Mouse (Mus musculus) CH12F3 (cell line): ENCODE results near the gene Ppp1r35.

Experiments used
- in situ Hi-C: fragments of 300-500 bp; cut with MboI; formaldehyde crosslinking; loops from 2 replicates; pipeline ENCODE4 v1.14.3; 2020; ENCODE audit warnings: low sequenced_read_pairs

The Ppp1r35 gene

DNA sequence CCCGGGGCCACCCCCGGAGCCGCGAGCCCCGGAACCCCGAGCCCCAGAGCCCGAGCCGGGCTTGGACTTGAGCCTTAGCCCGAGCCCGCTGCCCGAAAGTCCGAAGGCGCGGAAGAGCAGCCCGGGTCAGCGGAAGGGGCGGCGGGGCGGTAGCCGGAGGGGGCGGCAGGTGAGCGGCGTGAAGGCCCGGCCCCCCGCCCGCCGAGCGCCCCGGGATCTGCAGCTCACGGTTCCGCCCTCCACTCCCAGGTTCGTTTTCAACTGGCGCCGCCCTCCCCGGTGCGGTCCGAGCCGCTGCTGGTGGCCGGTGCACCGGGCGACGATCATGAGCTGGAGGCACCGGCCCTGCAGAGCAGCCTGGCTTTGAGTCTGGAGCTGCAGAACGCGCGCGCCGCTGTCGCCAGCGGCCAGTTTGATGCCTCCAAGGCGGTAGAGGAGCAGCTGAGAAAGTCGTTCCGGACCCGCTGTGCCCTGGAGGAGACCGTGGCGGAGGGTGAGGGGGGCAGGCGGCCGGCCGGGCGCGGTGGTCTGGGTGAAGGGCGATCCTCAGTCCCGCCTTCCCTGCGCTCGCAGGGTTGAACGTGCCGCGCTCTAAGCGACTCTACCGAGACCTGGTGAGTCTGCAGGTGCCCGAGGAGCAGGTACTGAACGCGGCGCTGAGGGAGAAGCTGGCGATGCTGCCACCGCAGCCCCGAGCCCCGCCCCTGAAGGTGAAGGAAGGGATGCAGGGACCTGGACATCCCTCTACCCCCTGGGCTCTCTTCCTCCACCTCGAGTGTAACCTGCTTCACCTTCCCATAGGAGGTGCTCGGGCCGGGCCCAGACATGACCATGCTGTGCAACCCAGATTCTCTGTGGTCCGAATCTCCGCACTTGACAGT is 644 bp downstream of the Ppp1r35 start:
- in situ Hi-C loops = no loop called here

DNA sequence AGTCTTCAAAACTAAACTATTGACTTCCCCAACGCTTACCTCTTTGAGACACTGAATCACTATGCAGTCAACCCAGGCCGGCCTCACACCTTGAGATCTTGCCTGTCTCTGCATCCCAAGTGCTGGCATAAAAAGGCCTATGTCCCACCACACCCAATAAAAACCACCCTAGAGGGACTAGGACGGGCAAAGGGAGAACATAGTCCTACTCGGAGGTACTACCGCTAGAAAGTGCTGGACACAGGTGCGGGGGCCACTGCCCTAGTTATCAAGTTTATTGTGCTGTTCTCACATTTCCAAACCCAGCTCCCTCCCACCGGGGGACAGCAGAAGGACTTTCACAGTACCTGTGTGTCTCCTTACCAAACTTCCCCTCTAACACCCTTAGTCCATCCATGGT is 3.0 kb downstream of the Ppp1r35 start:
- in situ Hi-C loops = no loop called here

DNA sequence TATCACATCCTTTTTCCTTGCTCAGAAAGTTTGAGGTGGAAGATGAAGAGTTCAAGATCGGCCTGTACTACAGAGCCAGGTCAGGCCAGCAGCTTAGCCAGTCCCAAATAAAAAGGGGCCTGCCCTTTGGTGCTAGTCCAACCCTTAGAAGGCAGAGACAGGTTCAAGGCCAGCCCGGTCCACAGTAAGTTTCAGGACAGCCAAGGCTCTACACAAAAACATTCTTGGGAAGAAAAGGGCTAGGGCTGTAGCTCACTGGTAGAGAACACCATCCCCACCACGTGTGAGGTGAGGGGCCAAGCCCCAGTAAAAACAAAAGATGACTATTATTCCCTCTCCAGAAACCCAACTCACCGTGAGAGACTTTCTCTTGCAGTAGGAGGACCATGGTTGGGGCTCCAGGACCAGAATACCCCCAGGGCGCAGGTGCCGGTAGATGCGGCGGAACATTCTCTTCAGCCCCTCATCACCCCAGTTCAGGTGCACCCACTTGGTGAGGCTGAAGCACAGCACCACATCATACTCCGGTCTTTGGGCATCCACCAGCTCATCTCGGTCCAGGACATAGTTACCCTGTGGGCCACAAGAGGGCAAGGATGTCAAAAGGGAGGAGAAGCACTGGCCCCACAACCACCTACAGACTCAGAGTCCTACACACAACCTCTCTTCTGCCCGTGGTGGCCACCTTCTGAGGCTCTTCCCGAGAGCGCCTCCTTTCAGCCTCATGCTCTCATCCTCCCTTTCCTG is 4.3 kb downstream of the Ppp1r35 start:
- in situ Hi-C loops = no loop called here

DNA sequence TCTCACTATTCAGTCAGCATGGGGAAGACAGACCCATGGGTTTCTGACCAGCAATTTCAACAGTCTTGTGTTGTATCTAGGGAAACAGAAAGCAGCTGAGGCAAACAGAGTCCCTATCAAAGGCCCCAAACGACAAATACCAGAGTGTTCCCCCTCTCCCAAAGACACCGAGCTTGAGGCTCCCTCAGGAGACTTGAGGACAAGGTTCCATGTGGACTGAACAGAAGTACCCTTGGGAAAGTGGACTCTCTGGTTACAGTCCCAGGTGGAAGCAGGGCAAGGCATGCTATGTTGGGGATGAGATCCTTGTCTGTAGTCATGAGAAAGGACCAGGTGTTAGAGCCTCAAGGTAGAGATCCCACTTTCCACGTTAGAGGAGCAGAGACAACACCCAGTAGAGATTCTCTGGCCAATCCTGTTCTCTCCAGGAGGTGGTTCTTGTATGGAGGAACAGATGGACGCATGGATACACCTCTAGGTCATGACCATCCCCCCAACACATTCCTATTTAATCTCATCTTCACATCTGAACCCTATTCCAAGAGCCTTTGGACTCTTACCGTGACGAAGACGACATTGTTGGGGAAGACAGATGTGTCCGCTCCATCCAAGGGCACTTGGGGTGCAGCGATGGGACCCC is 5.4 kb downstream of the Ppp1r35 start:
- in situ Hi-C loops = no loop called here

DNA sequence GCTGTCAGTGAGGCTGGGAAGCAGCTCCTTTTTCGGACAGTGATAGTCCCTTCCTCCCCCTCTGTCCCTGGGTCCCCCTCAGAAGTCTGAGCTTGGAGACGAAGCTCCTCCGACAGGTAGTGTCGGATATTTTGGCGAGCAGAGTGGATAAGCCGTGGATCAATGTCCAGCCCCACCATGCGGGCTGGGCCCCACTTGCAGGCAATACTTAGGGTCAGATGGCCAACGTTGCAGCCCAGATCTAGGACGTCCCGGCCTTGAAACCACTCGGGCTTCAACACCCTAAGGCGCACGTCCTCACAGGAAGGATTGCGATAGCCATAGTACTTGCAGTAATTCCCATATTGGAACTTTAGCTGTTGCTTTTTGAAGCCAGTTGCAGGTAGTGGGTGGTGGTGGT is 5.9 kb downstream of the Ppp1r35 start:
- in situ Hi-C loops = no loop called here

DNA sequence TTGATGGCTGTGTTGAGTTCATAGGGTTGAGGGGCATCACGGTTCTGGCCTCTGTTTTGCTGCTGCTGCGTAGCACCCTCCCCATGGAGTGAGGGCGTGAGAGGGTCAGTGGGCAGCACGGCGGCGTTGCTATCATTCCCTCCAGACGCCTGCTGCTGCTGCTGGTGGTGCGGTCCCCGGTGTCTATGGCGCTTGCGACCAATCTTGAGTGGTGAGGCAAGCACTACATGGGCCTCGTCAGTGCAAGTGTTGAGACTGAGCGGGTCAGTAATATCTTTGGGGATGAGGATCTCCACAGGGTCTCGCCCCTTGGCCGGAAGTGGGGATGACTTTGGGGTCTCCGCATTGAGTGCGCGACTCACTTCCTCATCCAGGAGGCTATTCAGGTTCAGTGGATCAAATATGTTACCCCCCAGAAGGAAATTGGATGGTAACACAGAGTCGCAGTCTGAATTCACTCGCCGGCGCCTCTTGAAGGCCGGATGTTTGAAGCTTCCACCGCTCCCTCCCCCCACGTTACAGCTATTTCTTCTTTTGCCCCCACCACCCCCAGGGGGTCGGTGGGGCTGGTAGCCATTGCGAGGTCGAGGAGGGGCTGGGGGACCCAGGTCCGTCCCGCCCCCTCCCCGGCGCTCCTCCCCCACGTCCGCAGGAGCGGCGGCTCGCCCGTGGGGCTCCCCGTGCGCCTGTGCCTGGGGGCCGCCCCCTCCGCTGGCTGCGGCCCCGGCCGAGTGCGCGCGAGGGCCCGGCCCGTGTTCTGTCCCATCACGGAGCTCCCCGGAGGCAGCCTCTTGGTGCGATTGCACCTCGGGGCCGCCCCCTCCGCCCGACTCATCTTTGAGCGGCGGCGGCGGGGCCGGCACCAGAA is 6.7 kb downstream of the Ppp1r35 start:
- in situ Hi-C loops = no loop called here

DNA sequence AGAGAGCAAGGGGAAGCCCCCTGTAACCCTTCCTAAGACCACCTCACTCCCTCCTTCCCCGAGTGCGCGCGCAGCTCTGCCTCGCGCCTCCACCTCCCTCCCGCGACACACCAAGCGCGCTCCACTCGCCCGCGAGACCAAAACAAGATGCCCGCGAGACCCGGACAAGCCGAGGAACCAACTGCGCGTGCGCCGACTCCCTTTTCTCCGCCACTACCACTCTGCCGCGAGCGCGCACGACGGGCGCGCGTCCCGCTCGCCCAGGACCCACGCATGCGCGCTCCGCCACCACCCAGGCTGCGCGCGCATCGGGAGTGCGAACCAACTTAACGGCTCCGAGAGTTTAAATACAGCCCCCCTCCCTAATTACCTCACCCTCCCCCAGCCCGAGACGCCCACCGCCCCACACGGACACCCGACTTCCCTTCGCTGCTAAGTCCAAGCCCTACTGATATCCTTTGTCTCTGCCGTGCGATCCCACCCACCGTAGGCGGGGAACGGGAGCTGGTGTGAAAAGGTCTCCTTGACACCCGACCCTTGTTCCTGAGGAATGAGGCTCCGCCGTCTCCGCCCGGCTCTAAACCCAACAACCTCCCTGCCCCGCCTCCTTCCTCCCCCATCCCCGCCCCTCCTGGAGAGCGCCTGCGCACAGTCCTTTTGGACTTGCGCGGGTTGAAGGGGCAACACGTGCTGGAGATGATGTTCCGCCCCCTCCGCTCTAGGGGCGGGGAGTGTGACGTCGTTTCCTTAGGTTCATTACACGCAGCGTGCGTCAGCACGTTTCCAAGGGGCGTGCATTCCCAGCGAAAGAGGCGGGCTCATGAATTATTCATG is 7.7 kb downstream of the Ppp1r35 start:
- in situ Hi-C loops = no loop called here

DNA sequence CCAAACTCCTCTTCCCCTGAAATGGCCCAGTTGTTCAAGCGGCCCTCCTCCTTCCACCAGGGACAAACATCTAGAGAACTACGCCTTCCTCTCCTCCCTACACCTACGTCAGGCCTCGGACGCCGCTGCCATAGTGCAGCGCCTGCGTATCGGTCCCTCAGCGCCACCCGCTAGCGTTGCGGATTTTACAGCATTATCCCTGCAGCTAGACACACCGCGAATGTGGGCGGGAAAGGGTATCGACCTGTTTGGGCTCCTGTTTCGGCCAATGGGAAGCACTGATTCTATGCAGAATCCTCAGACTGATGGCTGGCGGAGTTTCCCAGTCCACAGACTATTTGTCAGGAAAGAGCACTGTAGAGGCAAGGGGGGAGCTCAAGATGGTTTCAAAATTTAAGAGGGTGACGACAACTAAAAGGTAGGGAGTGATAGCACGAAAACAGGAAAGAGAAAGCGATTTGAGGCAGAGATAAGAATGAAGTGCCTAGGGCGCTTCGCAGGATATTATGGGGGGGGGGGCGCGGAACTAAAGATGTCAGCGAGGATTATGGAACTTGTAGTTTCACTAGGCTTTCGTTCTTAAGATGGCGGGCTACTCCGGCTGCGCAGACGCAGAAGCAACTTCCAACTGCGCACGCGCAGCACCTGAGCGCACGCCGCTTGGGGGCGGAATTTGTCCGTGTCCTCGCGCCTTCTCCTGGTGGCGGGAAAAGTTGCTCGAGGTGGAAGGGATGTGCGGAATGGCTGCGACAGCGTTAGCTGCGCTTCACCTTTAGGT is 8.7 kb downstream of the Ppp1r35 start, which contains the start of the genes Mepce and Zcwpw1:
Gene Mepce, minus strand, starts transcription at position 505 of the 778 bp plus-strand sequence.
Gene Zcwpw1, plus strand, starts transcription at position 648 of the 778 bp plus-strand sequence.
- in situ Hi-C loops = no loop called here

DNA sequence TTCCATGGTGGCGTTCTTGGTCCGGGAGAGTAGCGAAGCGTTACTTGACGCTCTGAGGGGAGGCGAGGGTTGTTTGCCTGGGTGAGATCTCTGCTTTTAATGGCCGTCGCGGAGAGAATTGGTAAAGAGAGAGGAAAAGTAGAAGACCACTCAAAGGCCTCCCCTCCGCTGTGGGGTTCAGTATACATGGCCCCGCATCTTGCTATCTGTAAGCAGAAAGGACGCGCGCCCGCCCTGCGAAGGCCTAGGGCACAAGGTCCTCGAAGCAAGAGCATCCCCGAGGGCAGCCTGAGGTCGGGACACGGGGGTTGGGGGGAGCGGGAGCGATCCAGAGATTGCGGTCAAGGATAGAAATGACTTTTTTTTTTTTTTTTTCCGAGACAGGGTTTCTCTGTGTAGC is 9.5 kb downstream of the Ppp1r35 start:
- in situ Hi-C loops = no loop called here

DNA sequence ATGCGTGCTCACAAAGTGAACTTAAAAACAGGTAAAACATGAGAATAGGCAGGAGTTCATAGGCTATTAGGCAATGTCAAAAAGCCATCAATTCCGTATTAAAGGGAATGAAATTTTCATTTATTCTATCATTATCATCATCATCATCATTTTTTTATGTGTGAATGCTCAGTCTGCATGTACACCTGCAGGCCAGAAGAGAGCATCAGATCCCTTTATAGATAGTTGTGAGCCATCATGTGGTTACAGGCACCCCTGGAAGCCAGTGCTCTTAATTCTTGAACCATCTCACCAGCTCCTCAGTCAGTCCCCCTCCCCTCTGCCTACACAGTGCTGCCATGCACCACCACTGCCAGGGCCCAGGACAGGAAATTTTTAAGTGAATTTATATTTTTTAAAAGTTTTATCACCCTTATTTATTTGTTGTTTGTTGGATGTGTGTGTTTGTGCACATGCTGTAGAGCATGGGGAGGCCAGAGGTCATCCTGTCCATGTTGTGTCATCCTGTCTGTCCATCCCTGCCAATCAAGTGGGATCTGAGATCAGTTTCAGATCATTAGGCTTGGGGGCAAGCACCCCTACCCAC is 10.4 kb downstream of the Ppp1r35 start:
- in situ Hi-C loops = no loop called here

DNA sequence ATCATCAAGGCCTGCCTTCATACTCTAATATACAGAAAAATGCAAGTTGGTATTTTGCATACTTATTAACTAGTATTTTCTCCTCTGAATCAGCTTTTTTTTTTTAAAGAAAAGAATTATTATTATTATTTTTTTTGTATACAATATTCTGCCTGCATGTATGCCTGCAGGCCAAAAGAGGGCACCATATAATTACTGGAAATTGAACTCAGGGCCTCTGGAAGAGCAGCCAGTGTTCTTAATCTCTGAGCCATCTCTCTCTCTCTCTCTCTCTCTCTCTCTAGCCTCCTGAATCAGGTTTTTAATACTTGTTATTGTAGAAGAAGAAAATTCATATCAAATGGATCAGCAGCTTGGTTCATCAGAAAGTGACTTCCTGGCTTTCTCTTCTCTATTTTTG is 12.9 kb downstream of the Ppp1r35 start:
- in situ Hi-C loops = loop anchor here (5.0 kb wide), 1 partner anchor 86 kb away; no protein-coding TSS in a partner anchor

DNA sequence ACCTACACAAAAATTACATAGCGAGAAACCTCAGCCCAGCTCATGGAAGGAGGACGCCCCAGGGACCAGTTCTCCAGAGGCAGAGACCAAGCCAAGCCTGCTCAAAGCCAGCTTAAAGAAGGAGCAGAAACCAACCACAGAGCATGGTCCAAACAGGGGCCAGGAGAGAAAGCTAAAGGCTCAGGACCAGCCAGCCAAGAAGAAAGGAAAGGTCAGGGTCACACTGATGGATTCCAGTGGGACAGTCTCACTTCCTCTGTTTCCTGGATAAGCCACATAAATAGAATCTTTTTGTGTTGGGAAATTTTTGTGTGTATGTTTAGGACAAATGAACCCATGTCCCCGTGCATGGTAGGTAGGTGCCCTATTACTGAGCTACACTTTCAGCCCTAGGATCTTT is 18.0 kb downstream of the Ppp1r35 start:
- in situ Hi-C loops = no loop called here

DNA sequence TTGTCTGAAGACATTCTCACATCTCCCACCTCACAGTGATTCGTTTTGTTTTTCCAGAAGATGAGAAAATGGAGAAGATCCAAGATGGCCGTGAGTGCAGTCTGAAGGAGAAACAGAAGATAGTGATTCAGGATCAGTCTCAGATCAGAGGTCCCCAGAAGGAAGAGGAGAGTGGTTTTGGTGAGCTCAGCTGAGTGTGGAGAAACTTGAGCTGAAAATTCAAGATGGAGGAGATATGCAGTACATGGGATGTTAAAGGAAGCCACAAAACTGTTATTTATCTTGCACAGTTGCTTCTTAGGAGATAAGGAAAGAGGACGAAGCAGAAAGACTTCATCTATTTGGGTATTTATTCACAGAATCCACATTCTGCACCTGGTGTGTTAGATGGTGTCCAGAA is 22.3 kb downstream of the Ppp1r35 start:
- in situ Hi-C loops = no loop called here

DNA sequence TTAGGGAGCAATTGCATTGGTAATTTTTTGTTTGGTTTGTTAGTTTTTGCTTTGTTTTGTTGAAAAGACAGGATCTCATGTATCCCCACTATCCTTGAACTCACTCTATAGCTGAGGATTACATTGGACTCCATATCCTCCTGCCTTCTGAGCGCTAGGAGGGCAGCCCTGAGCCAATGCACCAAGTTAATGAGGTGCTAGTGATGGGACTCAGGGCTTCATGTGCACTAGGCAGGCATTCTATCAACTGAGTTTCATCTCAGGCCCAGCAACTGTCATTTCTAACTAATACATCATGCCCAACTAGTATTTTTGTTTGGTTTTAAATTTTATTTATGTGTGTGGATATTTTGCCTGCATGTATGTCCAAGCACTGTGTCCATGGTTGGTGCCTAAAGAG is 27.5 kb downstream of the Ppp1r35 start:
- in situ Hi-C loops = no loop called here

DNA sequence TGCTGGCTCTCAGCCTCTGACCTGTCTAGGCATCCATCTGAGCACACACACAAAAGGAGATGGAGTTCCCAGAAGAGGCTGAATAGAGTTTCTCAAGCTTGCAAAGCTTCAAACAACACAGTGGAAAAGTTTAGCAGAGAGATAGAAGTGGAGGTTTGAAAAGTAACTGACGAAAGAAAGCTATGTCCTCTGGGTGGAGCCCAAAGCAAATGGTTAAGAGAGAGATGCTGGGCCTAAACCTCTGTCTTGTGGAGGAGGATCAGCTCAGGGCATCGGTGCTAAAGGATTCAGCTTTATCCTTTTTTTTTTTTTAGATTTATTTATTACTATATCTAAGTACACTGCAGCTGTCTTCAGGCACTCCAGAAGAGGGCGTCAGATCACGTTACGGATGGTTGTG is 29.7 kb downstream of the Ppp1r35 start:
- in situ Hi-C loops = no loop called here

DNA sequence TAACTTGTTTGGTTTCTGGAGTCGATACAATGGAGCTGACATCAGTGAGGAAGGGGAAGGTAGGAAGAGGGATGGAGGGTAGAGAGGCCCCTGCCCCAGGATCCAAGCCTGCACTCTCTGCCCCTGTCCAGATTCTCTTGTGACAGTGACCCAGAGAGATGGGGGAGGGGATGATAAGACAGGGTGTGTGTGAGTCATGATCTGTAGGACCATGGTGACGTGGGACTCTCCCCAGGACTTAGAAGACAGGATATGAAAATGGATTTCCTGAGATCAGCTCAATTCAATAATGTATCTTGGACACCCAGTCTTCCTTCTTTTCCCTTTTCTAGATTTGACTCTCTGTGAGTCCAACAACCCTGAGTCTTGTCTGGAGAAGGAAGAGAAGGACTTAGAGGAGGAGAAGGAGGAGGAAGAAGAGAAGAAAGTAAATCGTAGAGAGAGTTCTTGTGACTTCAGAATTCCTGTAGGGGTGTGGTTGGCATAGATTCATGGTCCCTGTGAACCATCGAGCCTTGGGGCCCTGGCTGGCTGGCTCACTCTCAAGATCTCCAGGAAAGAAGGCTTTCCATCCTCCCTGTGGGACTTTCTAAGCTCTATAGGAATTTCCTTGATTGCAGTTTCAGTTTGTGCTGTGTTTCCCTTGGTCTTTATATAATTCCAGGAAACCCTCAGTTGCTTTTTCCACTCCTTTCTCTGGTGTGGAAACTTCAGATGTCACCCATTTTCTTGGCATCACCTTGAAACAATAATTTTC is 39.0 kb downstream of the Ppp1r35 start:
- in situ Hi-C loops = no loop called here

DNA sequence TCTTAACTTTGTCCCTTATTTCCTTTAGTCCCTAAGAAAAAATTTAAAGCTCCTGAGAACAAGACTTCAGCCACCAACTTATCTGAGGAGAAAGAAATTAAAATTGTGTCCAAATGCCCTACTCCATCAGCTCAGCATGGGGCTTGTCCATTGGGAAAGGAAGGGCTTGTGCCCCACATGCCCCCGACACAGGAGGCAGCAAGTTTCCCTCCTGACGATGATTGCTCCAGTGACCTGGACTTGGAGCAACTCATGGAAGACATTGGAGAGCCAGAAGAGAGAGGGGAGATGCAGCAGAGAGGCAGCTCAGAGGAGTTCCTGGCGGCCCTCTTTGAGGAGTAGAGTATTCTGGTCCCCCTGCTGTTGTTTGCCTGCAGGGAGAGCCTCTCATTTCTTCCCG is 43.5 kb downstream of the Ppp1r35 start:
- in situ Hi-C loops = no loop called here

DNA sequence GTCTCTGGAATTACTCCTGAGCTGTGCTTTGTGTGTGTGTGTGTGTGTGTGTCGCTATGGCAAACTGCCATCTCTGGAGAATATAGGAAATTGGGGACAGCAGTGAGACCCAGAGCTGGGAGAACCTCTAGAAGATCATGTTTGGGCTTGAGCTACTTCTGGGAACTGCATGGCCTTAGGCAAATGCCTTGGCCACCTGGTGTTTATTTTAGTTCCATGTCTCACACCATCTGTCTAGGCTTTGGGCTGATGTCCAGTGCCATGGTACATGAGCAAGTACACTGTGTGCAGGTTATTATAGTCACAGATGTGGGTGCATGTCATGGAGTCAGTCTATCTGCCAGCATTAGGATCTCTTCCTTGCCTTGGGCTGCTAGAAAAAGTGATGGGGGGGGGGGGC is 44.0 kb downstream of the Ppp1r35 start:
- in situ Hi-C loops = no loop called here
